Mouse (Mus musculus) intestine, embryonic 16.5 days (tissue): ENCODE results near the gene Ppard. TPM values are rescaled to one million over a fixed set of nuclear protein-coding genes. Genes with fewer than 3 reads are reported as not detected.

Source experiments
- ATAC-seq: fragments of 200-750 bp; cut with Nextera tagmentation; 2 replicates; pipeline ENCODE4 v1.8.0; 2017; ENCODE audit warnings: moderate TSS enrichment, moderate library complexity
- H3K27ac ChIP-seq: fragments of 300-500 bp; sonication (generic); 2 replicates; pipeline ENCODE4 v1.5.1; 2014; ENCODE audit warnings: mild to moderate bottlenecking, low read length
- H3K27me3 ChIP-seq: fragments of 300-500 bp; sonication (generic); replicated peaks from 2 replicates; pipeline ENCODE4 v1.6.1; 2014; ENCODE audit warnings: low read length, control low read depth, mixed read lengths; ENCODE audit not compliant: control insufficient read depth, insufficient read depth
- H3K36me3 ChIP-seq: fragments of 300-500 bp; sonication (generic); 2 replicates; pipeline ENCODE4 v1.6.1; 2014; ENCODE audit warnings: low read length, control low read depth; ENCODE audit not compliant: control insufficient read depth, insufficient read depth
- H3K4me1 ChIP-seq: fragments of 300-500 bp; sonication (generic); 2 replicates; pipeline ENCODE4 v1.6.1; 2014; ENCODE audit warnings: low read length, control low read depth, mixed read lengths; ENCODE audit not compliant: control insufficient read depth, insufficient read depth
- H3K4me2 ChIP-seq: fragments of 300-500 bp; sonication (generic); 2 replicates; pipeline ENCODE4 v1.6.1; 2014; ENCODE audit warnings: low read depth, low read length, control low read depth
- H3K4me3 ChIP-seq: fragments of 300-500 bp; sonication (generic); 2 replicates; pipeline ENCODE4 v1.5.1; 2014; ENCODE audit warnings: mild to moderate bottlenecking, low read length
- H3K9ac ChIP-seq: fragments of 300-500 bp; sonication (generic); 2 replicates; pipeline ENCODE4 v1.6.1; 2014; ENCODE audit warnings: low read depth, low read length
- H3K9me3 ChIP-seq: fragments of 300-500 bp; sonication (generic); 2 replicates; pipeline ENCODE4 v1.6.1; 2016; ENCODE audit warnings: low read length, control low read depth; ENCODE audit not compliant: control insufficient read depth
- WGBS: fragments of 180-500 bp; shearing (Covaris S2); extraction: QIAGEN DNeasy Blood & Tissue Kit; methylation state at CpG from one replicate; pipeline ENCODE4 v1.1.7; 2014; 5-methylcytosine and 5-hydroxymethylcytosine counted together
- polyA plus RNA-seq: library from polyadenylated mRNA; unstranded; fragments of >200 nt; fragmentation: Nextera tagmentation; extraction: Ambion mirVana; gene quantifications from 2 replicates; pipeline ENCODE4 v1.2.1, GENCODE M21; 2015

Gene Ppard
- polyA plus RNA-seq, 1 experiment from 2014 or later = 2.2 TPM

DNA sequence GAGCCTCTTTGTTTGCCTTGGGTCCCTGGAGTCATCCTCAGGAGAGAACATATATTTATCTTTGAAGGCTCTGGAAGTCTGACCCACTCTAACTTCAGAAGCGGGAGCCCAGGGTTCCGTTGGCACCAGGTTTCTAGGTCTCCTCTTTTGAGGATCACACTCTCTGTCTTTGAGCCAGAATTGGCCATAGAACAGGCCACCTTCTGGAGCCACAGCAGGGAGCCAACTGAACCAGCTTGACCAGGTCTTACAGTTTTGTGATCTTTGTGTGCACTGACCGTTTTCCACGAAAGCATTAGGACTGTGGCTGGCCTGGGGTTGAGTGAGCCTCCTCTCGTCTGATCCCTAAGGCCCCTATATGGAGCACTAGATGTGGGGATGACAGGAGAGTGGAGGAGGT, 2.1 kb downstream of the Ppard start:
- Histone ChIP-seq H3K27ac (no peak overlapping the region), H3K4me1 (peaks cover 19% of the 10 kb centered on the region), H3K9ac (no peak overlapping the region), H3K9me3 (no peaks in the 10 kb centered on the region), H3K4me2 (no peak overlapping the region), H3K4me3 (no peak overlapping the region), H3K27me3 (no peaks in the 10 kb centered on the region), H3K36me3 (no peaks in the 10 kb centered on the region)
- WGBS = 89% methylated on average over 5 of the region's 5 CpGs
- ATAC-seq = no peak

- WGBS = 81% methylated on average over 7 of the region's 7 CpGs
- peaks cover 3% of the 10 kb centered on the region; the same call in 1 of the 2 replicates for H3K36me3 ChIP-seq
- no peak overlapping the region for H3K9ac ChIP-seq
- peaks cover 12% of the 10 kb centered on the region for H3K4me1 ChIP-seq
- no peaks in the 10 kb centered on the region for H3K9me3 ChIP-seq
- H3K4me3 ChIP-seq = no peak overlapping the region
- no peak for ATAC-seq
- H3K4me2 ChIP-seq = no peak overlapping the region
- no peaks in the 10 kb centered on the region for H3K27me3 ChIP-seq
- no peak overlapping the region for H3K27ac ChIP-seq
Observed at GRCm38 (mm10) chr17:28235982-28236635, 3.6 kb downstream of the Ppard start.

DNA sequence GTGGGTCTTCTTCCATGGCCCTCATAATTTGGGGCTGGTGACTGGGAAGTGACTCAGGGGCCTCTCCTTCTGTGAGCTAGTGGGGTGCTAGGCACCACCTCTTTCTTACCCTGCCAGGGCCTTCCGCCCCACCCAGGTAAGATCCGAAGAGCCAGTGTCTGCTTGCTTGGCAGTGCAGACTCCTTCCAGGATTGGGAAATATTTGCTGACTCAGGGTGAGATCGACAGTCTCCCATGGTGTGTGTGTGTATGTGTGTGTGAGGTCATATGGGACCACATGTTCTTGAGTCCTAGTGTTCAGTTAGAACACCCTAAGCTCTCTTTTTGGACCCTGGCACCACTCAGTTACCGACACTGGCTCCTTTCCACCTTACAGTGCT, 4.1 kb downstream of the Ppard start:
- H3K9me3 ChIP-seq = no peaks in the 10 kb centered on the region
- no peak overlapping the region for H3K4me2 ChIP-seq
- H3K27ac ChIP-seq = no peak overlapping the region
- H3K4me3 ChIP-seq = no peak overlapping the region
- no peaks in the 10 kb centered on the region for H3K27me3 ChIP-seq
- H3K36me3 ChIP-seq = peaks cover 3% of the 10 kb centered on the region; the same call in 1 of the 2 replicates
- ATAC-seq = no peak
- H3K9ac ChIP-seq = no peak overlapping the region
- WGBS = 78% methylated on average over 4 of the region's 4 CpGs
- H3K4me1 ChIP-seq = peaks cover 12% of the 10 kb centered on the region

DNA sequence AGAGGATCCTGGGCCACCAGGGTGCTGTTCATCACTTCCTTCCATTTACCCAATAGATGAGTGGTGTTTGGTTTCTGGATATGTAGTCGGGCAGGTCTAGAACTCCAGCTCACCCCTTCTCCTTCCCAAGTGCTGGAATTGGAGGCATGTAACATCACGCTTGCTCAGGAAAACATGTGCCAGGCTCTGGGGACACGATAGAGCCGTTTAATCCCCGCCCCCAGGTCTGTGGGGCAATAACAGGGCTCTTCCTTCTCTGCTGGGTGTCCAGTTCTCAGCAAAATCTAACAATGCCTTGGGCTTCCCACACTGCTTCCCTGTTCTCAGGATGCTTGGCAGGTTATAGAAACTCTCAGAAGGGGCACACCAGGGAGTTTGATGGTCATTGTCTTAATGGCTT, 4.9 kb downstream of the Ppard start:
- Histone ChIP-seq H3K9me3 (no peaks in the 10 kb centered on the region), H3K27me3 (no peaks in the 10 kb centered on the region), H3K4me2 (no peak overlapping the region), H3K4me1 (peaks cover 9% of the 10 kb centered on the region), H3K4me3 (no peak overlapping the region), H3K36me3 (peaks cover 3% of the 10 kb centered on the region; the same call in 1 of the 2 replicates), H3K9ac (no peak overlapping the region), H3K27ac (no peak overlapping the region)
- no peak for ATAC-seq
- 78% methylated on average over 5 of the region's 5 CpGs for WGBS

GRCm38 (mm10) chr17:28237874-28238273, 5.4 kb downstream of the Ppard start:
- H3K9ac ChIP-seq = no peak overlapping the region
- no peak for ATAC-seq
- H3K36me3 ChIP-seq = peaks cover 3% of the 10 kb centered on the region; the same call in 1 of the 2 replicates
- H3K27ac ChIP-seq = no peak overlapping the region
- no peaks in the 10 kb centered on the region for H3K27me3 ChIP-seq
- H3K9me3 ChIP-seq = no peaks in the 10 kb centered on the region
- no peak overlapping the region for H3K4me3 ChIP-seq
- H3K4me2 ChIP-seq = no peak overlapping the region
- WGBS = 82% methylated on average over 6 of the region's 6 CpGs
- H3K4me1 ChIP-seq = peaks cover 9% of the 10 kb centered on the region

DNA sequence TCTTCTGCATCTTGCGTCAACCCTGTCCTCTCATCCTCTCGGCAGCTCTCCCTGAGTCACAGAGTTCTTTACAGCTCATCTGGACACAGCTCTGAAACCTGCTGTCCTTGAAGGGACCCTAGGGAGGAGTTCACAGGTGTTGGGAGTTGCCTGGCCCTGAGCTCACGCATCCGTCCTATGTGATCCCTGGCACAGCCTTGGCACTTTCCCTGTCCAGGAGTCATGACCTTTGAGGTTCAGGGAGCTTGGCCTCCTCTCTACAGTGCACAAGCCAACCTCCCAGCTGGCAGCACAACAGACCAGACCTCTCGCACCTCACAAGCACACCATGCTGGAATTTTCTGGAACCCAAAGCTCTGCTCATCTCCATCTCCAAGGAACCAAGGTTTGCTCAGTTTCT, 8.3 kb downstream of the Ppard start:
- Histone ChIP-seq H3K9ac (no peak overlapping the region), H3K4me1 (peaks cover 6% of the 10 kb centered on the region), H3K4me3 (no peak overlapping the region), H3K9me3 (no peaks in the 10 kb centered on the region), H3K4me2 (no peak overlapping the region), H3K27ac (no peak overlapping the region), H3K27me3 (no peaks in the 10 kb centered on the region), H3K36me3 (peaks cover 3% of the 10 kb centered on the region; the same call in 1 of the 2 replicates)
- ATAC-seq = no peak
- WGBS = 93% methylated on average over 5 of the region's 5 CpGs

- H3K9ac ChIP-seq = no peak overlapping the region
- H3K27ac ChIP-seq = no peak overlapping the region
- no peak overlapping the region for H3K4me3 ChIP-seq
- no peaks in the 10 kb centered on the region for H3K27me3 ChIP-seq
- peaks cover 8% of the 10 kb centered on the region for H3K4me1 ChIP-seq
- ATAC-seq = no peak
- H3K9me3 ChIP-seq = no peaks in the 10 kb centered on the region
- H3K36me3 ChIP-seq = peaks cover 3% of the 10 kb centered on the region; the same call in 1 of the 2 replicates
- H3K4me2 ChIP-seq = no peak overlapping the region
- 81% methylated on average over 6 of the region's 6 CpGs for WGBS
Observed at GRCm38 (mm10) chr17:28242296-28242695, 9.8 kb downstream of the Ppard start.

GRCm38 (mm10) chr17:28244214-28244613, 11.7 kb downstream of the Ppard start:
- no peak overlapping the region; the same call in 1 of the 2 replicates for H3K27ac ChIP-seq
- 88% methylated on average over 6 of the region's 6 CpGs for WGBS
- ATAC-seq = no peak; the same call in 1 of the 2 replicates

DNA sequence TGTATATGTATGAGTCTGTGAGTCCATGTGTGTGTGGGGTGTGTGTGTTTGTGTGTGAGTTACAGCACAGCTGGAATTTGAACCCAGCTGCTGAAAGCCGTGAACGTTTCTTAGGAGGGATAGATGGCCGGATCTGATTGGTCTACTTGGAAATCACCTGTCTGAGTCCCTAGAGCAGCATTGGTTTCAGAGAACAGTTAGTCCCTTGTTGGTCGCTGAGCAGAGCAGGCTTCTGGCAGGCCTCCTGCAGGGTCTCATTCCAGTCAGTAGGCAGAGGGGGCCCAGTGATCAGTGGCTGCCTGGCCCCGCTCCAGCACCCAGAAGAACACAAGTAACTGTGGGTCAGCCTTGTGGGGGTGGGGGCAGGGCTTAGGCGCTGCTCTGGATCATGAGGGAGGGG, 12.2 kb downstream of the Ppard start:
- WGBS = 39% methylated on average over 6 of the region's 6 CpGs
- H3K27me3 ChIP-seq = no peaks in the 10 kb centered on the region
- no peak overlapping the region for H3K27ac ChIP-seq
- no peak overlapping the region for H3K4me3 ChIP-seq
- no peaks in the 10 kb centered on the region for H3K9me3 ChIP-seq
- peaks cover 3% of the 10 kb centered on the region; the same call in 1 of the 2 replicates for H3K36me3 ChIP-seq
- no peak overlapping the region for H3K4me2 ChIP-seq
- peaks cover 14% of the 10 kb centered on the region for H3K4me1 ChIP-seq
- ATAC-seq = peak; percentile 55
- H3K9ac ChIP-seq = no peak overlapping the region

More at GRCm38 (mm10) chr17:28244214-28244613, 11.7 kb downstream of the Ppard start:
- Histone ChIP-seq H3K9ac (no peak overlapping the region), H3K4me1 (peaks cover 14% of the 10 kb centered on the region), H3K27me3 (no peaks in the 10 kb centered on the region), H3K4me2 (no peak overlapping the region), H3K4me3 (no peak overlapping the region), H3K36me3 (peaks cover 3% of the 10 kb centered on the region; the same call in 1 of the 2 replicates), H3K9me3 (no peaks in the 10 kb centered on the region)

DNA sequence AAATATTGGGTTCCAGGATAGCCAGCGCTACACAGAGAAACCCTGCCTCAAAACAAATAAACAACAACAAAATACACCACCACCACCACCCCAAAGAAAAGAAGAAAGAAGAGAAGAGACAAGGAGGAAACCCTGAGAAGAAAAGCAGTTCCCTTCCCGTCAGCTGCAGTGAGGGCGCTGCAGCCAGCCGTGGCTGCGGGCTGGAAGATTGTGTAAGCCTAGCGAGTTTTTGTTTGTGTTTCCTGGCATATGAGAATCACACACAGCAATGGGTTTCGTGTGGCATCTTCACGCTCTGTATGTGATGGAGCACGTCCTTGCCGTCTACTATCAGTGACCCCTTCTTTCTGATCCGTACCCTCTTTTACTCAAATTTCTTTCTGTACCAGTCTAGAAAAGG, 14.1 kb downstream of the Ppard start:
- Histone ChIP-seq H3K4me1 (peaks cover 19% of the 10 kb centered on the region), H3K9me3 (no peaks in the 10 kb centered on the region), H3K9ac (no peak overlapping the region), H3K36me3 (no peaks in the 10 kb centered on the region), H3K27ac (no peak overlapping the region), H3K4me3 (no peak overlapping the region), H3K4me2 (no peak overlapping the region), H3K27me3 (no peaks in the 10 kb centered on the region)
- ATAC-seq = no peak
- 72% methylated on average over 11 of the region's 11 CpGs for WGBS
